ENCODE assay signal across 18 mouse cellular contexts in the genomic region with DNA sequence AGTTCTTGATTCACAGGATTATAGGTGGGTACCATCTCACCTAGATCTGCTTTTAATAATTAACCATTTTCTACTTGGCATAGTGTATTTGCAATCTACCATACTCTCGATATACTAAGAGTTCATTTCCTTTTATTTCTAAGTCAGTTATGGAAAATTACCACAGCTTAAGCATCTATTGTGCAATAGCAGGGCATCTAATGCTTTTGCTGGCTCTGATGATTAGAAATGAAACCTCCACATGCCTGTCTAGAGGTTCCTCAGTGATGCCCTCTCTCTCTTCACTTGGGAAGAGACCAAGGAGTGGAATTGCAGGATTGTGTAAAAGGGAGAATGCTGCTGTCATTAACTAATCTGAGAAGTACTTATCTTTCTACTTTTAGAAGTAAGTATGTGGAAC. TPM values are rescaled to one million over a fixed set of nuclear protein-coding genes. Genes with fewer than 3 reads are reported as not detected.
"Had no signal": no experiment of that assay in that cellular context is flagged by ENCODE, and none has a peak within 500 bp of the region (broad histone marks: within the 10 kb centered on the region; RNA-seq: fewer than 3 reads in every experiment).

No protein-coding gene starts in this region.

- ATAC-seq: liver, embryonic 12.5 days; midbrain, embryonic 16.5 days had no signal

- H3K36me3 ChIP-seq: liver, embryonic 12.5 days; midbrain, embryonic 10.5 days; midbrain, embryonic 12.5 days; neural tube, embryonic 13.5 days; neural tube, embryonic 15.5 days had no signal

- H3K4me3 ChIP-seq: liver, embryonic 12.5 days; midbrain, embryonic 10.5 days; midbrain, embryonic 12.5 days; myocyte; neural tube, embryonic 13.5 days; neural tube, embryonic 15.5 days had no signal

- DNase-seq: lung, adult 18-20 months; lung, embryonic 14.5 days; lung, postnatal 10 days; lung, postnatal 4 days; midbrain, embryonic 14.5 days; right cerebral cortex, postnatal 14 days; right cerebral cortex, postnatal 4 days; spleen, adult 18-20 months; thymus, adult 2 months; thymus, postnatal 36 days had no signal

- H3K27me3 ChIP-seq: liver, embryonic 12.5 days; midbrain, embryonic 12.5 days; neural tube, embryonic 13.5 days; neural tube, embryonic 15.5 days had no signal

RNA-seq across cellular contexts. Expression of a gene that starts 44.4 kb away (rescaled TPM):
- total RNA-seq: megakaryocyte-erythroid progenitor cell, adult 5-6 weeks had no signal
- polyA plus RNA-seq: myocyte had no signal
